Mouse (Mus musculus) cerebellum, adult 2 months (tissue): ENCODE results near the gene Itgax. TPM values are rescaled to one million over a fixed set of nuclear protein-coding genes. Genes with fewer than 3 reads are reported as not detected.

Experiments used
- DNase-seq, 2 experiments: peaks; one replicate each; pipeline ENCODE4 v3.0.0; 2021
- H3K27ac ChIP-seq: fragments of 200-500 bp; 2 replicates; pipeline ENCODE4 v1.5.1; 2012; ENCODE audit warnings: low read length, control low read depth, inconsistent platforms; ENCODE audit not compliant: insufficient read depth
- H3K27me3 ChIP-seq: fragments of 200-500 bp; 2 replicates; pipeline ENCODE4 v1.6.1; 2012; ENCODE audit warnings: inconsistent platforms, mild to moderate bottlenecking, low read length, moderate library complexity; ENCODE audit not compliant: control insufficient read depth, insufficient read depth
- H3K4me1 ChIP-seq: fragments of 200-500 bp; 2 replicates; pipeline ENCODE4 v1.6.1; 2011; ENCODE audit warnings: low read length; ENCODE audit not compliant: control insufficient read depth, insufficient read depth
- H3K4me3 ChIP-seq: fragments of 200-500 bp; replicated peaks from 2 replicates; pipeline ENCODE3; 2011; ENCODE audit warnings: mild to moderate bottlenecking, low read depth, low read length, control low read depth; ENCODE audit not compliant: insufficient read depth
- CTCF ChIP-seq: fragments of 200-500 bp; IDR thresholded peaks from 2 replicates; pipeline ENCODE4 v1.5.1; 2011; ENCODE audit warnings: low read depth, mild to moderate bottlenecking, control low read depth, low read length, moderate library complexity, borderline replicate concordance; ENCODE audit not compliant: insufficient read depth
- POLR2A ChIP-seq: fragments of 200-500 bp; IDR thresholded peaks from 2 replicates; pipeline ENCODE4 v1.6.1; 2011; ENCODE audit warnings: low read length, control low read depth, borderline replicate concordance; ENCODE audit not compliant: insufficient read depth
- WGBS: fragments of 180-500 bp; shearing (Covaris S2); methylation state at CpG from one replicate; pipeline ENCODE4 v1.1.7; 2018; 5-methylcytosine and 5-hydroxymethylcytosine counted together
- polyA plus RNA-seq: library from polyadenylated mRNA; depleted of rRNA; stranded (reverse); fragments of >200 nt; gene quantifications from 2 replicates; pipeline ENCODE4 v1.2.3, GENCODE M21; 2012

Gene Itgax
- polyA plus RNA-seq, 1 experiment, result 0.10 TPM

DNA sequence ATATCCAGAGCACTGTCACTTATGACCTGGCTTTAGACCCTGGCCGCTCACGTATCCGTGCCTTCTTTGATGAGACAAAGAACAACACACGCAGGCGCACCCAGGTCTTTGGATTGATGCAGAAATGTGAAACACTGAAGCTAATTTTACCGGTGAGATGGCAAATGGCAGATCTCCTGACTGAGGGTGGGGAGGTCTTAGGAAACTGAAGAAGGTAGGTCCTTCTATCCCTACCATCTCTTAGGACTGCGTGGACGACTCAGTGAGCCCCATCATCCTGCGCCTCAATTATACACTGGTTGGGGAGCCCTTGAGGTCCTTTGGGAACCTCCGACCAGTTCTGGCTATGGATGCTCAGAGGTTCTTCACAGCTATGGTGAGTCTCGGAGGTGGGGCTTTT is 17.2 kb upstream of the Itgax start:
- no peak for DNase-seq
- 87% methylated on average over 11 of the region's 11 CpGs for WGBS

DNA sequence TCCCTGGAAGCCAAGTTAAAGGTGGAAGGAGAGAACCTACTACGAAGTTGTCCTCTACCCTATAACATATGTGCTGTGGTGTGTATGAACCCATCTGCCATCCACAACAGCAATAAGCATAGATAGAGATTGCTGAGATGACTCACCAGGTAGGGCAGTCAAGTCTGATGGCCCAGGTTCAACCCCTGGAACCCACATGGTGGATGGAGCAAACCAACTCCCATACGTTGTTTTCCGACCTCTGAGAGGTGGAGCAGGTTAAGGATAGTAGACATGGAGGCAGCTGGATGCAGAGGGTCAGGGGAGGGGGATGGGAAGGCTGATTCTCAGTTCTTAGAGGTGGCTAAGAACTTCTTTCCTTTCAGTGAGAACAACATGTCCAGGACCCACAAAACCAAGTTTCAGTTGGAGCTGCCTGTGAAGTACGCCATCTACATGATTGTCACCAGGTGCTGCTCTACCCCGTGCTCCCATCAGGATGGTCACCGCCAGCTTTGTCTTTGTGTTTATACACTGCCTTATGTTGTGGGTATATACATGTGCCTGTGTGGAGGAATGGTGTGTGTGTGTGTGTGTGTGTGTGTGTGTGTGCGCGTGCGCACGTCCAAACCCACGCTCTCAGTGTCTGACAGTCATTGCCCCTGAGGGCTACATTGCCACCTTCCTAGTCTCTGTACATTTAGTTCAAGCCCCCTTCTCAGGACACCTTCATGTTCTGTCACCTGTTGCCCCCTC is 14.8 kb upstream of the Itgax start:
- no peak for DNase-seq
- Histone ChIP-seq H3K27ac (no peak overlapping the region), H3K27me3 (no peaks in the 10 kb centered on the region), H3K4me1 (no peaks in the 10 kb centered on the region), H3K4me3 (no peak overlapping the region)
- WGBS, result 93% methylated on average over 11 of the region's 11 CpGs
- TF ChIP-seq POLR2A (no peak), CTCF (no peak)

More for the DNA sequence above, 17.2 kb upstream of the Itgax start:
- TF ChIP-seq CTCF (no peak), POLR2A (no peak)
- Histone ChIP-seq H3K4me3 (no peak overlapping the region), H3K27me3 (no peaks in the 10 kb centered on the region), H3K27ac (no peak overlapping the region), H3K4me1 (no peaks in the 10 kb centered on the region)

DNA sequence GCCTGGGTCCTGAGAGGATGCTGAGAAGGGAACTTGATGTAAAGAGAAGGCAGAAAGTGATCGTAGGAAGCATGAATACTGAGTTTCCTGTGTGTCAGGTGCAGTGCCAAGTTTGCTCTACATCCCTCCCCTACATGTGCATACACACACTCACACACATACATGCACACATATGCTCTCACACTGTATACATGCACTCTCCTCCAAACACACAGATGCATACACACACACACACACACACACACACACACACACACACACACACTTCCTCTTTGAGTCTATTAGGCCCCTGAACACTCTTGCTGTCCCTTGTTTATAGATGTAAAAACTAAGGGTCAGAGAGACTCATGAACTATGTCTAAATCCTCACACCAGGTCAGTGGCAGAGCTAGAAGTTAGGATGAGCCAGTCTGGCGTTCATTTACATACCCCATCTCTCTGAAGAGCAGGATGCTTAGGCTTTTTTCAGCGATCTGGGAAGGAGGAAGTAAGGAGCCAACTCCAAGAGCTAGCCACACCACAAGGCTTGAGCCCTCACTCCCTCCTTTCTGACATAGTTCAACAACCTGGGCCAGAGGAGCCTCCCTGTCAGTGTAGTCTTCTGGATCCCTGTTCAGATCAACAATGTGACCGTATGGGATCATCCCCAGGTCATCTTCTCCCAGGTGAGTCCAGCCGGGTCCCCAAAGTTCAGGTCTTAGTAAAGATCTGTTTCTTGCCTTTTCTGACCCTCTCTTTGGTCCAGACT is 14.0 kb upstream of the Itgax start:
- Histone ChIP-seq H3K4me1 (no peaks in the 10 kb centered on the region), H3K27ac (no peak overlapping the region), H3K27me3 (no peaks in the 10 kb centered on the region), H3K4me3 (no peak overlapping the region)
- TF ChIP-seq CTCF (no peak), POLR2A (no peak)
- 74% methylated on average over 5 of the region's 5 CpGs for WGBS
- DNase-seq, result no peak

- DNase-seq, result no peak
- TF ChIP-seq CTCF (no peak), POLR2A (no peak)
- H3K27ac ChIP-seq, result no peak overlapping the region
- 95% methylated on average over 5 of the region's 5 CpGs for WGBS
- no peaks in the 10 kb centered on the region for H3K27me3 ChIP-seq
- no peaks in the 10 kb centered on the region for H3K4me1 ChIP-seq
- H3K4me3 ChIP-seq, result no peak overlapping the region
Observed at GRCm38 (mm10) chr7:128116396-128116795, 13.0 kb upstream of the Itgax start.

GRCm38 (mm10) chr7:128119726-128120490 is 9.4 kb upstream of the Itgax start:
- H3K27me3 ChIP-seq, result no peaks in the 10 kb centered on the region
- TF ChIP-seq POLR2A, result no peak
- no peak for TF ChIP-seq CTCF
- no peak overlapping the region for H3K27ac ChIP-seq
- no peaks in the 10 kb centered on the region for H3K4me1 ChIP-seq
- DNase-seq, result no peak
- H3K4me3 ChIP-seq, result no peak overlapping the region
- 85% methylated on average over 6 of the region's 6 CpGs for WGBS

- WGBS, result 93% methylated on average over 5 of the region's 5 CpGs
Observed at GRCm38 (mm10) chr7:128132148-128132547, 2.8 kb downstream of the Itgax start.

DNA sequence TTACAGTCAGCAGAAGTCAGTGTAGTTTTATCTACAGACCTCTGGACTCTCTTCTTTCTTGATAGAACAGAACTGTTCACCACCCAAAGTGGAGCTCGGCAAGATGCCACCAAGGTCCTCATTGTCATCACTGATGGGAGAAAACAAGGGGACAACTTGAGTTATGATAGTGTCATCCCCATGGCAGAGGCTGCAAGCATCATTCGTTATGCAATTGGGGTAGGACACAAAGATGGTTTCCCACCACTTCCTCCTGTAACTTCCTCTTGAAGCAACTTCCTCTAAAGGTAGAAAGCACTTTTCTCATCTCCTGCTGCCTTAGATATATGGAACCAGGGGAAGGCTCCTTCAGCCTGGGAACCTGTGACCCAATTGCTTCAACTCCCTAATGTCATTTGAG is 4.2 kb downstream of the Itgax start:
- H3K4me3 ChIP-seq, result no peak overlapping the region
- TF ChIP-seq CTCF, result no peak
- TF ChIP-seq POLR2A, result no peak
- H3K27me3 ChIP-seq, result no peaks in the 10 kb centered on the region
- H3K4me1 ChIP-seq, result no peaks in the 10 kb centered on the region
- DNase-seq, result no peak
- H3K27ac ChIP-seq, result no peak overlapping the region
- WGBS, result 91% methylated on average over 2 of the region's 2 CpGs

More at GRCm38 (mm10) chr7:128132148-128132547, 2.8 kb downstream of the Itgax start:
- TF ChIP-seq CTCF, result no peak
- Histone ChIP-seq H3K27ac (no peak overlapping the region), H3K4me1 (no peaks in the 10 kb centered on the region), H3K4me3 (no peak overlapping the region), H3K27me3 (no peaks in the 10 kb centered on the region)
- DNase-seq, result no peak

DNA sequence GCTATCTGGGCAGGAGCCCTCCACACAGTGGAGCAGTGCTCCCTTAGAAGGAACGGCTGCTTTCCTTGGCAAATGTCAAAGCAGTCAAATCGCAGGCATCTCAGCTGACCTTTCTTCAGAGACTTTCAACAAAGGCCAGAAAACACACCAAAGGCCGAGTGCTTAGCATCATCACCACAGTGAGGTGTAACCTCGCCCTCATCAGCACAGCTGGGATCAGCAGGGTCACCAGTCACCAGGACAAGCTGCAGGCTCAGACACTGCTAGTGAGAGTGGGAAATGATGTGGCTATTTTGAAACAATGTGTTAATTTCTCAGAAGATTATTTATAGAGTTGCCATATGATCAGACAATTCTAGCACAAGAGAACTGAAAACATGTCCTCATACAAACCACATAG is 7.6 kb downstream of the Itgax start:
- no peak for TF ChIP-seq CTCF
- no peak overlapping the region for H3K27ac ChIP-seq
- H3K4me1 ChIP-seq, result no peaks in the 10 kb centered on the region
- DNase-seq, result no peak
- WGBS, result 63% methylated on average over 4 of the region's 4 CpGs
- no peak overlapping the region for H3K4me3 ChIP-seq
- no peaks in the 10 kb centered on the region for H3K27me3 ChIP-seq
